Mouse (Mus musculus) adrenal gland, postnatal 25 days (tissue): ENCODE measurements around the gene Capn5. TPM values are rescaled to one million over a fixed set of nuclear protein-coding genes. Genes with fewer than 3 reads are reported as not detected.
A peak's percentile ranks its signal among the peaks of the same experiment; 100 is the strongest.

Experiments
- DNase-seq: peaks from one replicate; pipeline ENCODE4 v3.0.0; 2021; ENCODE audit warnings: mixed read lengths
- total RNA-seq: library from RNA; stranded (reverse); gene quantifications from 2 replicates; pipeline ENCODE4 v1.2.3, GENCODE M21; 2021

Capn5 gene
- total RNA-seq, 1 experiment from 2014 or later, result 9.5 TPM

GRCm38 (mm10) chr7:98148721-98149407 is 29.2 kb downstream of the Capn5 start:
- DNase-seq, result no peak

DNA sequence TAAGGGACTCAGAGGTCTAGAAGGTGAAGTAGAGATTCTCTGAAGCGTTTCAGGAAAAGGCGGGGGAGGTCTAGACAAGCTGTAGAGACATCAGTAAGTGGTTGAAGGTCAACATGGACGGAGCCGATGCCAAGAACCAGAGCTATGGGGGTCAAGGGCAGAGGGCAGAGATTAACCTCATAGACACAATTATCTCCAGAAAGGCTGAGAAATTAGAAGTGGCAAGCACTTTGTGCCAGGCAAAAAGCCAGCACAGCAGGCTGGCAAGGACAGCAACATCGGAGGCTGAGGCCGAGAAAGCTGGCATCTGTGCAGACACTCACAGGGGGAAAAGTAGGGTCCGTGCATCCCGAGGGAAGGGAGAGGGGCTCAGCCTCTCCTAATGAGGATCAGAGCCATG is 30.3 kb downstream of the Capn5 start:
- DNase-seq, result peak; percentile 49

DNA sequence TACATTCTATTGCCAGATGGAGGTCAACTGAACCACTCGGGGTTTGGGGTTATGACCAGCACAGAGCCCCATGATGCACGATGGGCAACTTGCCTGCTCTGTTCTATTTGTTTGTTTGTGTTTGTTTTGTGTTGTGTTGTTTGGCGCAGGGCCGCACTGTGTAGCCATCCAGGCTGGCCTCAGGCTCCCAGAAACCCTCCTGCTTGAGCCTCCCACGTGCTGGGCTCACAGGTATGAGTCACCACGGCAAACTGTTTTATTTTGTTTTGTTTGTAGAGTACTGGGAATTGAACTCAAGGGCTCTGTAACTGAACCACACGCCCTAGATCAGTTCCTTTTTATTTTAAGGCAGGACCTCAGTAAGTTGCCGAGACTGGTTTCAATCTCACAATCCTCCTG is 31.6 kb downstream of the Capn5 start:
- DNase-seq, result no peak

DNA sequence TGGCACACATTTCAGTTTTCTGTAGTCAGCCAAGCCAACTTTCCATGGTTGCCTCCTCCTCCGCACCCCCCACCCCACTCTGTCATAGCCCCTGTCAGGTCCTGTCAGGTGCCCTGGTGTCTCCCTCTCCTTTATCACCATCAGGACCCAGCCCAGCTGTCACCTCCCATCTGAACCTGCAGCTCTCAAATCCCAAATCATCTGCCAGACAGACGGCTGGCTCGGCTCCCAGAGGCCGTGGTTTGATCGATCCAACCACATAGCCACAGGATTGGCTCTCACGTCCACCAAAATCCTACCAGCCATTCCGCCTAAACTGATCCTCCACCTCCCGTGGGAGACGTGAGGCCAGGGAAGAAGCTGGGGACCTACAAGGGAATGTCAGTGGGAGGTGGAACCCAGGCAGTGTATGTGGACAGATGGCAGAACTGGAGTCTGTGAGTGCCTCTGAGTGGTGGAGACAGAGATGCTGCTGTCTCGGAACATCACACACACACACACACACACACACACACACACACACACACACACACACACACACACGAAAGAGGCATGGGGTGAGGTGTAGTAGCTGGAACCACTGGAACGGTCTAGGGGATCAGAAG is 32.1 kb downstream of the Capn5 start:
- DNase-seq, result no peak

- DNase-seq, result no peak
Measured at GRCm38 (mm10) chr7:98145402-98145801, 32.7 kb downstream of the Capn5 start, which contains the start of gene Omp. TSS of gene Omp (minus strand) at chr7:98145502.

DNA sequence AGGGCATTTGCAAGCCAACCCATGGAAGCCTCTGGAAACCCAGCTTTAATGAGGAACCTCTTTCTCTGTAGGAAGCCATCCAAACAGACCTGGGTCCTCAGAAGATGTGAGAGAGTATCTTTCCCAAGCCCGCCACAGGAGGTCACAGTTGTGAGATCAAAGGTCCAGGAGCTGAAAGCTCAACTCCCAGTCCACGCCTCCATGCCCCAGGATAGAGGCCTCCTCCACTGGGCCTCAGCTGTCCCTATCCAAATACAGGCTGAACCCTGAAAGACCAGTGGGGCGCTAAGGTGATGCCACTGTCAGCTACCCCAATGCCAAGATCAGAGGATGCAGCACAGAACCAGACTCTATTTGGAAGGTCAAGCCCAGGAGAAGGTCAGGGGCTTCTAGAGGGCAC is 35.4 kb downstream of the Capn5 start:
- no peak for DNase-seq

- no peak for DNase-seq
Measured at GRCm38 (mm10) chr7:98142247-98142646, 35.8 kb downstream of the Capn5 start.

DNA sequence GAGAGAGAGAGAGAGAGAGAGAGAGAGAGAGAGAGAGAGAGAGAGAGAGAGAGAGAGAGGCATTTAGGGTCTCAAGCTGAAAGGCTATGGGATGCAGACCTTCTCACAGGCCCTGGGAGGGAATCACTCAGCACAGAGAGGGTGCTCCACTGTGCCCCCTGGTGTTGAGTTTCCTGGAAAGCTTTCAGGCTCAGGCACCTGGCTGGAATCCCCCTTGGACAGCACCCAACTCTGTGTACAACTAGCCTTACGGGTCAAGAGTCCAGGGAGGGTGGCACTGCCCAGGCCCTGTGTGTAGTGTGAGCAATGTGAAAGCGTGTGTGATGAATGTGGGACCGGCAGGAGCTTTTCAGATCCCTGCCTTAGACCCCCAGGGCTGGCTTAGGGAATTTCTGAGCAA is 36.9 kb downstream of the Capn5 start:
- no peak for DNase-seq

DNA sequence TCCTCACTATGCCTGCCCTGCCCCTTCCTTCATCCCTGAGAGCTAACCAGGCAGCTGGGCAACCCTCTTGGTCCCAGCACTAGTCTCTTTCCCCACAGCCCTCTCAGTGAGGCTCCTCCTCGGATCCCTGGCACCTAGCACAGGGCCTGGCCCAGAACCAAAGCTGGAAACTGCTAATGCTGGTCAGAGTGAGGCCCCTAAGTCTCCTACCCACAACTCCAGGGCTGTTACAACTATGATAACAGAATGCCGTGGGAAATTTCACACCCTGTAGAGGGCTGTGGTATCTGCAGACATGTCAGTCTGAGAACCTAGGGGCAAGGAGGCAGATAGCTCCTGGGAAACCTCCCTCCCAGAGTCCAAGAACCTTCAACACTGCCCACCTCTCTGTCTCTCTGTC is 37.5 kb downstream of the Capn5 start:
- DNase-seq, result no peak

GRCm38 (mm10) chr7:98139216-98139615 is 38.9 kb downstream of the Capn5 start:
- no peak for DNase-seq

GRCm38 (mm10) chr7:98137995-98138394 is 40.1 kb downstream of the Capn5 start:
- DNase-seq, result no peak

GRCm38 (mm10) chr7:98137583-98137982 is 40.5 kb downstream of the Capn5 start:
- no peak for DNase-seq

GRCm38 (mm10) chr7:98131751-98132150 is 46.3 kb downstream of the Capn5 start:
- DNase-seq, result no peak

- DNase-seq, result peak; percentile 63
Measured at GRCm38 (mm10) chr7:98125473-98125872, 52.6 kb downstream of the Capn5 start.

DNA sequence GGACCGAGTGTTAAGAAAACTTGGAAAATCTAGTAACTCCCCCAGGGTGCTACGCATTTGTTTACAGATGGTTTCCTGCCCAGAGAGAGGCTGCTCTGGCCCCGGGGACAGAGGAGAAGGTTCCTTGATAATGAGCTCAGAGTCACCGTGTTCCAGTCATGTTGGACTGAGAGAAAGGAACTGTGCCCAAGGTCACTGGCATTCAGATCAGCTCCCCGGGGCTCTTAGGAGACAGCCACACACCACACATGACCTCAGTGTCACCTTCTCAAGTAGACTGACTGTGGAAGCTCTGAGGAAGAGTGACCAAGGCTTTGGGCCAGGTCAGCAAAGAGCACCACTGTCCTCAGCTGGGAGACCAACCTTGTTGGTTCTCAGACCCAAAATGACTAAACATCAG is 53.4 kb downstream of the Capn5 start:
- DNase-seq, result no peak

DNA sequence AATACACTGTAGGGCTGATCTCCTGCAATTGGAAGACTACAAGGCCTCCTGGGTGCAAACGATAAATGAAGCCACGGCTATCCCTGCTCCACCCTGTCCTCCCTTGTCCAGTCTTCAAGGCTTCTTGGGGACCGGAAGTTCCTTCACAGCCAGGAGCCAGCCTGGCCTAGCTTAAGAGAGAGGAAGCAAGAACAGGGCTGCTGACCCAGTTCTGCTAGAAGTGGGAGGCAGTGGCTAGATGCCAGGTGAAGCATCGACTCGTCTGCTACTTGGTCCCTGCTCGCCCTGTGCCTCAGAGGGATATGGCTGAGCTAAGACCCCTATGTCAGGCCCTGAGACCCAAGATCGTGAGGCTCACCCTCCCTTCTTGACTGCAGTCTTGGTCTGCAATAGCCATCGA is 56.4 kb downstream of the Capn5 start:
- no peak for DNase-seq

- DNase-seq, result peak; percentile 56
Measured at GRCm38 (mm10) chr7:98121241-98121640, 56.8 kb downstream of the Capn5 start.

DNA sequence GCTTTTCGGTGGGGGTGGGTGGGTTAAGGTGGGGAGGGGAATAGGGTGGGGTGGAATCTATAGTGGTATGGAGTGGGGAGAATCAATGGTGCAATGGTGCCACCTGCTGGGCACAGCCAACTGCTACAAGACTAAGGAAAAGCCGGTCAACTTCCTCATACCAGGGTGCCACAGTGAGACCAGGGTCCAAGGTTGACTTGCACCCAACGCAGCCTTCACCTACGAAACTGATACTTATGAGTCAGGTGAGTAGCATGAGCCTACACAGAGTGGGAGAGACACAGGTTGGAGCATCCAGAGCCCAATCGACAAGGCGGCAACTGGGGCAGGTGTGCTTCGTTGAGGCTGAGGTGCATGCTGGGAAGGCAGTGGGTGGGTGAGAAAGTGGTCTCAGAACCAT is 57.7 kb downstream of the Capn5 start:
- peak; percentile 78 for DNase-seq

DNA sequence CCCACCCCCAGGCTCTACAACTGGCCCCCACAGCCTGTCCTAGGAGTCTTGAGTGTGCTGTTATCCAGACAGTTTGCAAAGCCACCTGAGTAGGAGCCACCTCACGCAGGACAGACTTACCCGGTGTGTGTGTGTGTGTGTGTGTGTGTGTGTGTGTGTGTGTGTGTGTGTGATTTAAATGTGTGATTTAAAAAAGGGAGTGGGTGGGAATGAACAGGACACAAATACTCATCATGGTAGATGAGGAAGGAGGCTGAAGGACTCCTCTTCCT is 58.2 kb downstream of the Capn5 start:
- no peak for DNase-seq

DNA sequence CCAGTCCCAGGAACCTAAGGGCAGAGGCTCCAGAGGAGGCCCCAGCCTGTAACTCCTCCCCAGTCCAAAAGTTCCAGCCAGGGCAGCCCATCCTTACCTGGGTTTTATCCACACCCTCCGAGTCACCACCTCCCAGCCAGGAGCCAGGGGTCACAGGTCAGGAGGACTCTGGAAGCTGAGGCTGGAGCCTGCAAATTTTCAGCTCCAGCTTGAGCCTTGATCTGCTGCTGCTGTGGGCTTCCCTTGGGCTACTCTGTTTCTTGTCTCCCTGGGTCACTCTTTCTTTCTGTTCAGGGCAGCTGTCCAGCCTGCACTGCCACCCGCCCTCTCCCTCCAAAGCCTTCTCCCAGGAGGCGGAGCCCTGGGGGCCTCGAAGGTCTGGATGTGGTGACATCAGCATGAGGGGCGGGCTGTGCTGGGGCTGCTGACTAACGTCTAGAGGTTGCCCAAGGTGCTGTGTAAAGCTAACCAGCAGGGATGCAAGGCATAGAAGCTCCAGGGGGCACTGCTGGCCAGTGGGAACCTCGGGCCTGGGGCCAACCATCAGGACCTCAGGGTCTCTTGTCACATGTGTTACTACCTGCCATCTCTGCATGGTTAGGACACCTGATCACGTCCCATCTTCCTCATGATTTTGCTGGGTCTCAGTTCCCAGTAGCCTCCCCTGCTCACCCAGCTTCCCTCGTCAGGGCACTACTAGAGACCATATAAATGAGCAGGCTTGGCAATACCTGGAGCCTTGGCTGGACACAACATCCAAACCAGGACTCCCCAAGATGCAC is 58.7 kb downstream of the Capn5 start, which contains the start of gene Myo7a:
TSS of gene Myo7a (minus strand) at position 346 of the 782 bp plus-strand sequence.
- peak; percentile 85 for DNase-seq

- DNase-seq, result peak; percentile 86
Measured at GRCm38 (mm10) chr7:98117012-98117660, 60.9 kb downstream of the Capn5 start.

GRCm38 (mm10) chr7:98114656-98115055 is 63.4 kb downstream of the Capn5 start:
- DNase-seq, result no peak

GRCm38 (mm10) chr7:98111233-98111632 is 66.8 kb downstream of the Capn5 start:
- no peak for DNase-seq
